Mouse (Mus musculus): ENCODE measurements around the gene Pzp.
A peak's percentile ranks its signal among the peaks of the same experiment; 100 is the strongest.

Gene Pzp

DNA sequence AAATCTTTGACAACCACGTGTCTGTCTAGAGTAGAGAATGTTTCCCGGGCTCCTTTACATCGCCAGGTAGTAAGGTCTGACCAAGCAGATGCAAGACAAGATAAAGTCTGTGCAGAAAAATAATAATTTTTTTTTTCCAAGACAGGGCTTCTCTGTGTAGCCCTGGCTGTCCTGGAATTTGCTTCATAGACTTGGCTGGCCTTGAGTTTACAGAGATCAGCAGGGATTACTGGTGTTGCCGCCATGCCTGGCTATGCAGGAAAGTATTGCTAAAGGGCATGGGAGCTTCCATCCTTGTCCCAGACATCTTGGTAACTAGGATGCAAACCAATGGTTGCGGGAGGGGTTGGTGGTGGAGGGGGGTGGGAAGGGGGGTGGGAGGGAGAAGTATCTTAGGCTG lies 69.3 kb downstream of the Pzp start:
- Histone ChIP-seq H3K36me3 (ENCODE audit: insufficient read depth, low read length) (0 out of 2 replicates have a peak, but pooled peaks cover 10% of the 10 kb centered on the region), H3K9me3 (ENCODE audit: low read length) (peaks cover 16% of the 10 kb centered on the region), H3K27me3 (ENCODE audit: insufficient read depth, low read length) (no peaks in the 10 kb centered on the region), H3K4me1 (replicated peaks; ENCODE audit: low read depth, low read length) (peaks cover 61% of the 10 kb centered on the region), H3K4me3 (replicated peaks; ENCODE audit: low read length) (no peak overlapping the region)
- TF ChIP-seq NANOG (IDR thresholded peaks at IDR 0.05; ENCODE audit: borderline replicate concordance, low read length) (no peak), CTCF (conservative IDR thresholded peaks at IDR 0.05; ENCODE audit: low read length) (no peak), POU5F1 (IDR thresholded peaks at IDR 0.05; ENCODE audit: borderline replicate concordance, low read length) (no peak)

- Histone ChIP-seq H3K9me3 (ENCODE audit: low read length) (peaks cover 16% of the 10 kb centered on the region), H3K27me3 (ENCODE audit: insufficient read depth, low read length) (no peaks in the 10 kb centered on the region), H3K4me3 (replicated peaks; ENCODE audit: low read length) (no peak overlapping the region), H3K36me3 (ENCODE audit: insufficient read depth, low read length) (0 out of 2 replicates have a peak, but pooled peaks cover 15% of the 10 kb centered on the region), H3K4me1 (replicated peaks; ENCODE audit: low read depth, low read length) (peaks cover 53% of the 10 kb centered on the region)
- TF ChIP-seq NANOG (IDR thresholded peaks at IDR 0.05; ENCODE audit: borderline replicate concordance, low read length) (no peak), CTCF (conservative IDR thresholded peaks at IDR 0.05; ENCODE audit: low read length) (no peak), POU5F1 (IDR thresholded peaks at IDR 0.05; ENCODE audit: borderline replicate concordance, low read length) (no peak)
These were observed 70.5 kb downstream of the Pzp start for GRCm38 (mm10) chr6:128455835-128456605.

- Histone ChIP-seq H3K4me1 (replicated peaks; ENCODE audit: low read depth, low read length) (peaks cover 75% of the 10 kb centered on the region), H3K4me3 (replicated peaks; ENCODE audit: low read length) (no peak overlapping the region), H3K27me3 (ENCODE audit: insufficient read depth, low read length) (no peaks in the 10 kb centered on the region), H3K36me3 (ENCODE audit: insufficient read depth, low read length) (peaks cover 43% of the 10 kb centered on the region), H3K9me3 (ENCODE audit: low read length) (no peaks in the 10 kb centered on the region)
- no peak for TF ChIP-seq NANOG (IDR thresholded peaks at IDR 0.05; ENCODE audit: borderline replicate concordance, low read length)
- no peak for TF ChIP-seq CTCF (conservative IDR thresholded peaks at IDR 0.05; ENCODE audit: low read length)
- TF ChIP-seq POU5F1 (IDR thresholded peaks at IDR 0.05; ENCODE audit: borderline replicate concordance, low read length), result no peak
These were observed 79.5 kb downstream of the Pzp start for GRCm38 (mm10) chr6:128447063-128447462.

GRCm38 (mm10) chr6:128445761-128446535 lies 80.6 kb downstream of the Pzp start:
- Histone ChIP-seq H3K36me3 (ENCODE audit: insufficient read depth, low read length) (peaks cover 38% of the 10 kb centered on the region), H3K4me3 (replicated peaks; ENCODE audit: low read length) (peak overlapping the region; percentile 65), H3K27me3 (ENCODE audit: insufficient read depth, low read length) (no peaks in the 10 kb centered on the region), H3K9me3 (ENCODE audit: low read length) (no peaks in the 10 kb centered on the region), H3K4me1 (replicated peaks; ENCODE audit: low read depth, low read length) (peaks cover 76% of the 10 kb centered on the region)
- TF ChIP-seq CTCF (conservative IDR thresholded peaks at IDR 0.05; ENCODE audit: low read length) (peak; percentile 89), POU5F1 (IDR thresholded peaks at IDR 0.05; ENCODE audit: borderline replicate concordance, low read length) (peak; percentile 83), NANOG (IDR thresholded peaks at IDR 0.05; ENCODE audit: borderline replicate concordance, low read length) (no peak)

GRCm38 (mm10) chr6:128440238-128440637 lies 86.3 kb downstream of the Pzp start:
- Histone ChIP-seq H3K36me3 (ENCODE audit: insufficient read depth, low read length) (peaks cover 31% of the 10 kb centered on the region), H3K4me1 (replicated peaks; ENCODE audit: low read depth, low read length) (peaks cover 67% of the 10 kb centered on the region)

DNA sequence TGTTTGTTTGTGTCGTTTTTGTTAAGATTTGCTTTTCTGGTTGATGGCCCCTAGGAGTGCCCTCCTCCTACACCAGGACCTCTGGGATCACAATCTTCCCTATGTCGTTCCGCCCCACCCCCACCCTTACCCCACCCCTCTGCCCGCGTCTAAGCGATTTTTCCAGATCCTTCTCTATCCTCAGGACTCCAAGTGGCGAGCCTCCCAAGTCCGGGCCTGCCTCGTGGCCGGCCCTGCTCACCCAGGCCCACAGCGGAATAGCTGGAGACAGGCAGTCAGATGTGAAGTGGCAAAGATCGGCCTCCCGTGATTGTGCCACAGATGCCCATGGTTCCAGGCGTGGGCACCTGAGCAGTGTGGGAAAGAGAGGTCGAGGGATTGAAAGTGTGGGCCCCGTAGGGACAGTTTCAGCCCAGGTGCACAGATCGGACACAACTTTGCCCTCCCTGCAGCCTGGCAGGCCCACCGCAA lies 87.6 kb downstream of the Pzp start:
- no peak for TF ChIP-seq CTCF (conservative IDR thresholded peaks at IDR 0.05; ENCODE audit: low read length)
- TF ChIP-seq POU5F1 (IDR thresholded peaks at IDR 0.05; ENCODE audit: borderline replicate concordance, low read length), result no peak
- TF ChIP-seq NANOG (IDR thresholded peaks at IDR 0.05; ENCODE audit: borderline replicate concordance, low read length), result no peak
- H3K4me1 ChIP-seq (replicated peaks; ENCODE audit: low read depth, low read length), result peaks cover 67% of the 10 kb centered on the region
- no peaks in the 10 kb centered on the region for H3K27me3 ChIP-seq (ENCODE audit: insufficient read depth, low read length)
- H3K4me3 ChIP-seq (replicated peaks; ENCODE audit: low read length), result peak overlapping the region; percentile 99
- peaks cover 45% of the 10 kb centered on the region for H3K36me3 ChIP-seq (ENCODE audit: insufficient read depth, low read length)
- H3K9me3 ChIP-seq (ENCODE audit: low read length), result no peaks in the 10 kb centered on the region

More at GRCm38 (mm10) chr6:128440238-128440637, 86.3 kb downstream of the Pzp start:
- Histone ChIP-seq H3K27me3 (ENCODE audit: insufficient read depth, low read length) (no peaks in the 10 kb centered on the region), H3K4me3 (replicated peaks; ENCODE audit: low read length) (no peak overlapping the region), H3K9me3 (ENCODE audit: low read length) (no peaks in the 10 kb centered on the region)
- TF ChIP-seq CTCF (conservative IDR thresholded peaks at IDR 0.05; ENCODE audit: low read length) (no peak), NANOG (IDR thresholded peaks at IDR 0.05; ENCODE audit: borderline replicate concordance, low read length) (no peak), POU5F1 (IDR thresholded peaks at IDR 0.05; ENCODE audit: borderline replicate concordance, low read length) (no peak)

DNA sequence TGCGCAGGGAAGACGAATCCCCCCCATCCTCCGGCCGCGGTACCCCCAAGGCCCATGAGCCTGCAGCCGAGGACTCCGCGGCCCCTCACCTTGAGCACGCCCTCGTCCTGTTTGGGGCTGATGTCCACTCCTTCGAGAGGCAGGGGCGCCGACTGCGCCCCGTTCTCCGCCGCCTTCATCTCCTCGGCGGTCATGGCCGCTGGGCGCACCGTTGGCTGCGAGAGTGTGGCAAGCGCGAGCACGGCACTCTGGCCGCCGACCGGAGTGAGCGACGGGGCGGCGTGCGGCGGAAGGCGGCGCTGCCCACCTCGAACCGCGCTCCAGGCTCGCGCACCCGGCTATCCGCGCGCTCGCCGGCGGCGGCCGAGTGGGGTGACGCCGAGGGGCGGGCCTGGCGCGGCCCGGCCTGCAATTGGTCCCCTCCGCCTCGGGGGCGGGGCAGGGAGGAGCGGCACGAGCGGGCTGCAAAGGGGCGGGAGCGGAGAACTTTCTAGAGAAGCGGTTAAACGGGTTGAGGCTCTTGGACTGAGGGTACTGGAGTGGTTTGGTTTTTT lies 88.1 kb downstream of the Pzp start, which contains the start of gene Fkbp4:
Gene Fkbp4, minus strand, starts transcription at position 361 of the 554 bp plus-strand sequence.
- H3K4me3 ChIP-seq (replicated peaks; ENCODE audit: low read length), result peak within 1 kb of the TSS; percentile 99
- TF ChIP-seq NANOG (IDR thresholded peaks at IDR 0.05; ENCODE audit: borderline replicate concordance, low read length), result no peak
- TF ChIP-seq POU5F1 (IDR thresholded peaks at IDR 0.05; ENCODE audit: borderline replicate concordance, low read length), result no peak
- no peak for TF ChIP-seq CTCF (conservative IDR thresholded peaks at IDR 0.05; ENCODE audit: low read length)
- H3K9me3 ChIP-seq (ENCODE audit: low read length), result no peaks in the 10 kb centered on the region
- peaks cover 69% of the 10 kb centered on the region for H3K4me1 ChIP-seq (replicated peaks; ENCODE audit: low read depth, low read length)
- H3K36me3 ChIP-seq (ENCODE audit: insufficient read depth, low read length), result peaks cover 47% of the 10 kb centered on the region
- no peaks in the 10 kb centered on the region for H3K27me3 ChIP-seq (ENCODE audit: insufficient read depth, low read length)
